Mouse (Mus musculus): ENCODE measurements around the gene Sat2.

Gene Sat2

DNA sequence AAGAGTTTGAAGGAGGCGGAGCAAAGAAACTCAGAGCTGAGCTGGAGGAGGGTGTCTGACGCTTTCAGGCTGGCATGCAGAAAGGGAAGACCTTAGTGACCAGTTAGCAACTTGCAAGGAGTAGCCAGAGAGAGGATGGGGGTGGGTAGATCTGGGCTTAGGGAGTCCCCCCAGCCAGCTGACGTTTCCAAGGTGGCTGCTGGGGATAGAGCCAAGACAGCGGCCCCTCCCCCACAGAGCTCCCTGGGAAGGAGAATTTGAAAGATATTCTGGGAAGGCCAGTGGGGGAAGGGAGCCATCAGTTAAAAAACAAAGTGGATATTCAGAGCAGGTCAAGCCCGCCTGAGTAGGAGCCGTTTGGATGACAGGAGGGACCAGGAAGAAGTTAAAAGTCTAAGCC, 21.7 kb upstream of the Sat2 start:
- WGBS, result 25% methylated on average over 6 of the region's 6 CpGs

DNA sequence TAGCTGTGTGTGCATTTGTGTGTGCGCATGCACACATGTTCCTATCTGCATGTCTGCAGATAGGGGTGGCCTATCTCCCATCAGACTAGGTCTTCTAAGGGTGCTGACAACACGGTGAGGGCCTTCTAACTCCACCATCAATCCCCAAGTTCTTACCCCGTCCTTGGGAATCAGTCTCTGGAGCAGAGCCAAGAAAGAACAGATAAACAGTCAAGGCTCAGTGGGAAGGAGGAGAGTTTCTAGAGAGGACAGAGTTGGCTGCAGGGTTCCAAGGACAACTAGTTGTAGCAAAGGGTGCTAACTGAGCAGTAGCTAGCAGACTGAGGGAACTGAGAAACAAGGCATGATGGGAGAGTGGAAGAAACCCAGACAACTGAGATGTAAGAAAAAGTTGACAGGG, 20.1 kb upstream of the Sat2 start:
- 61% methylated on average over 3 of the region's 3 CpGs for WGBS

DNA sequence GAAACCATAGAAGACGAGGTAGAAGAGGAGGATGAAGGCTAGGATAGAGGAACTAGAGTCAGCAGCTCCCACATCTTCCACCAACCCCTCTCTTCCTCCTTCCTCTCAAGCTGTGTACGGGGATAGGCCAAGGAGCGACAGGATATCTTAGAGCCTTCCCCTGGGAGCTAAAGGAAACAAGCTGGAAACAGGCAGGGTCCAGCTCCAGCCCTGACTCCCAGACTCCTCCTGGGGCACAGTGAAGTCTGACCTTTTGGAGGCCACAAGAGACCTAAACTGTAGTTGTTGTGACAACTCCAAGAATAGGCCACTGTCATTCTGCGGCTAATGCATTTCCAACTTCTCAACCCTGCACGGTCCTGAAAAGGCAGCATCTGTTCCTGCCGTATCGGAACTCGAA, 18.3 kb upstream of the Sat2 start:
- 52% methylated on average over 8 of the region's 8 CpGs for WGBS

DNA sequence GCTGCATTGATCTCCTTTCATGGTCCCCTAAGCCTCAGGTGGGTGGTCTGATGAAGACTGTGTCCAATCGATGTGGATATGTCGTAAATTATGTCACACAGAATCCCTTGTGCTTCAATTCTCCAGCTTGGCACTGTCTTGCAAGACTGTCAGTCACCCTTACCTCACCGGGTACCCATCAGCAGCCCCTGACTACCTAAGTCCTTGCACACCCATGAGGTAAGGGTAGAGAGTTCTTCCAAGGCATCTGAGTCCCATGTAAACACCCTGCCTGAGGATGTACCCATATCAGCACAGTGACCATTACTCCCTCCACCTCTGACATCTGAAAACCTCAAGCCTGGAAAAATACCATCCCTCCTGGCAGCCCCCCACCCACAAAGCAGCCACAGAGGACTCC, 17.5 kb upstream of the Sat2 start:
- 55% methylated on average over 3 of the region's 3 CpGs for WGBS

DNA sequence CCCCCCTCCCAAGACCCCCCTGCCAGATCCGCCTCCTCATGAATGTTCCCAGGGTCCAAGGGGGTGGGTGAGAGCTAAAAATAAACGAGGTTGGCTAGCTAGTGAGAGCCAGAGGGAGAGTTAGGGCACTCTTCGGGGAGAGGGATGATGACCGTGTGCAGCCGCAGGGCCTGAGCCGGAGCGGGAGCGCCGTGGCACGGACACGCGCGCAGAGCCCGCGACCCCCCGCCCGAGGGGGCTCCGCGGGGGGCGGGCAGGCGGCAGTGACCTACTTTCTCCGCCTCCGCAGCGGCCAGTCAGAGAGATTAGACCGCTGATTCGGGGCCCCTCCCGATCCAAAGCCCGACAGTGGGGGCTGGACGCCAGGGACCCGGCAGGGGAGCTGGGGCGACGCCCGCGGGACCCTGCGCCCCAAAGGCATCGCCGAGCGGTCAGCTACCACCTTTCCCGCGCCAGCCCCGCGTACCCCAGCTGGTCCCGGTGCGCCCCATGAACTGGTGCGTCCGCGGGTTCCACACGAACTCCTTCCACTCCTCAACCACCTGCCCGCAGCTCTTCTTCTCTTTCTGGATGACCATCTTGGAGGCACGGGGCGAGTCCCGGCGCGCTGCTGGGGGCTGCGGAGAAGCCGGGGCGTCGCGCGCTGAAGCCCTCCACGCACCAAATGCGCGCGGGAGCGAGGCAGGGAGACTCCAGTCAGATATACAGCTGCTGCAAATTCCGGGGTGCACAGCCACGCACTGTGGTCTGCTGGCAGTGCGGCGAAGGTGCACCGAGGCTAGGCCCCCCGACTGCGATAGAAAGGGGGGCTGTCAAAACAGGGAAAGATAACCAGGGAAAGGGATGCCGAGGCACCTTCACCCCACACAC, 16.8 kb upstream of the Sat2 start:
- WGBS, result under 1% methylated on average over 70 of the region's 73 CpGs

DNA sequence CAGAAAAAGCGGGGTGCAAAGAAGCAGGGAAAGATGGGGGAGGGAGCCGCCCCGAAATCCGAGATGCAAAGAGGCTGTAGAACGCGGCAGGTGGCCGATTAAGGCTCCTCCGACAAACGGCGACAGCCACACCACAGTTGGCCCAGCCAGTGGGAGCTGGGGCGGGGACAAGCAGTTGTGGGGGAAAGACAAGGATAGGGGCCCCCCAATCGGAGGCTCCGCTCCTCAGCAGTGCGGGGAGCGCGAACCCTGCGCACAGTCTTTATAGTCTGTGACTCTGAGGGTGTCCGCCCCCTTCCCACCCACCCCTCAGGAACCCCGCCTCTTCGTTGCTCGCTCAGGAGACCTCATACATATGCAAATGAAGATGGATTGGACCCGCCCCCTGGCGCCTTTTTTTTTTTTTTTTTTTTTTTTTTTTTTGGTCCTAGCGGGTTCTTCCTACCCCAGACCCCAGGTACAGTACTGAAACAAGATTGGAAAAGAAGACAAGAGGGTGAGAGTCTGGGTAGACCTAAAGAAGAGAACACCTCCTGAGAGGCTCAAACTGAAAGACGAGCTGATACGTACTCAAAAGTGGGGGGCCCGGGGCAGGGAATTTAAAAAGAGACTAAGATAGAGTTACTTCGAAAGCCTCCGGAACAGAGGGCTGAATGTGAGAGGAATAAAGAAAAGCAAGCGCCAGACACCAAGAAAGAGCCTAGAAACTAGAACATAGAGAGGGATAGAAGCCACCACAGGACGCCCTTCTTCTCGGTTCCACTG, 15.9 kb upstream of the Sat2 start, which contains the start of gene Atp1b2:
Gene Atp1b2, minus strand, starts transcription at position 217 of the 765 bp plus-strand sequence.
- WGBS, result 2% methylated on average over 32 of the region's 32 CpGs

DNA sequence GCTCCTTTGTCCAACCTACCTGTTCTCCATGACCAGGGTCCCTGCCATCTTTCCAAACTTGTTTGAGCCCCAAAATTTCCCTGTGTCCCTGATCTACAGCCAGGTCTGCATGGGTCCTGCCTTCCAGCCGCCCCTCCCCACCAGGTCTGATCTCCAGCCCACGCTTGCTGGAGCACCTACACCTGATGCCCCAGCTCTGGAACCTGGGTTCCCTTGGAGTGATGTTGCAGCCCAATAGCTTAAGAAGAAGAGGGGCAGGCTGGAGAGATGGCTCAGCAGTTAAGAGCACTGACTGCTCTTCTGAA, 15.4 kb upstream of the Sat2 start:
- 60% methylated on average over 2 of the region's 2 CpGs for WGBS

DNA sequence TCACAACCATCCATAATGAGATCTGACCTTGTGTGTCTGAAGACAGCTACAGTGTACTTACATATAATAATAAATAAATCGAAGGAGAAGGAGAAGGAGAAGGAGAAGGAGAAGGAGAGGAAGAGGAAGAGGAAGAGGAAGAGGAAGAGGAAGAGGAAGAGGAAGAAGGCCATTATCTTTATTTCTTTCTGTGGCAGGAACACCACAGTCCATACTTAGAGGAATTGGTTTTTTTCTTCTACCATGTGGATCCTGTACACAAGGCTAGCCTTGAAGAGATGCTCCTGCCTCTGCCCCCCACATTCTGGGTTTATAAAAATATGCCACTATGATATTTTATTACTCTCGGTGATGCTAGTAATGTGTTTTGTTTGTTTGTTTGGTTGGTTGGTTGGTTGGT, 15.0 kb upstream of the Sat2 start:
- WGBS, result 84% methylated on average over 2 of the region's 2 CpGs

DNA sequence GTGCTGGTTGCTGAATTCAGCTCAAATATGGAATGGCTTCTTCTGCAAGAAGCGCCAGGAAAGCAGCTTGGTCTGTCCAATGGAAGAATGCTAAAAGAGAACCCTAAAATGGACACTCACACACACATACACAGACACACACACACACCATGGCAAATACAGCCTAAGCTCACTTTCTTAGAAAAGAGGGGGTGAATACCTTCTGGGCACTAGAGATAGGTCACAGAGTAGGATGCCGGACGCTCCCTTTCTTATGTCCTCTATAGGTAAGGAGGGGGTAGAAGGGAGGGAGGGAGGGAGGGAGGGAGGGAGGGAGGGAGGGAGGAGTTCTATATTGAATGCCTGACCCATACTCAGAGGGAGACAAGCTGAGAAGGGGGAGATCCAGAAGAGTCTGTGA, 13.3 kb upstream of the Sat2 start:
- 95% methylated on average over 3 of the region's 3 CpGs for WGBS

DNA sequence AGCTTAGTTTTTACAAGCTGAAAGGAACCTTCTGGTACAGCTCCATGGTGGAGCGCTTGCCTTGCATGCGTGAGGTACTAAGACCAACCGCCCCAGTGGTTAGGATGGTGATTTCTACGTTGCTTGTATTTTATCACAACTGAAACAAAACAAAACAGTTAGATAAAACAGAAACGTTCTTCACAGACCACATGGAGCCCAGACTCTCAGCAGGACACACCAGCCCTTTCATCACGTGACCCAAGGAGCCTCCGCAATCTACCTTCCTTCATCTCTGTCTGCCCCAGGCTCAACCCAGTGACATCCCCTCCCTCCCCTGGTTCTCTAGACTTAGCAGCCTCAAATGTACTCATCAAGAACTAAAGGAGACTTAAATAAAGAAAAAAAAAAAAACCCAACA, 12.4 kb upstream of the Sat2 start:
- WGBS, result 76% methylated on average over 7 of the region's 7 CpGs

DNA sequence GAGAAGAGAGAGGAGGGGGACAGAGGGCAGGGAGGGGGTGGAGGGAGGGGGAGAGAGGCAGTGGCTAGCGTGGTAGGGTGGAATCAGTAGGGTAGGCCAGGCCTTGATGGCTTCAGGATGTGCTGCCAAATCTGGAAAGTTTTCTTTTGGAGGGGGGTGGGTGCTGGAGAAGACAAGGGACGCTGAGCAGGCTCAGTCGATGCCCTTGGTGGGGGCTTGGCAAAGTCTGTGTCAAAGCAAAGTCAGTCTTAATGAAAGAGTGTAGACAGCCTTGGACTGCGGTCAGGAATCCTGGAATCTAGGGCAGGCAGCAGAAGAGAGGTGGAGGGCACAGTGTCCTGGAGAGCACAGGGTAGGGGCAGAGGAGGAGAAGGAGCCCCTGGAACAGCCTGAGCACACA, 10.9 kb upstream of the Sat2 start:
- 65% methylated on average over 4 of the region's 4 CpGs for WGBS

DNA sequence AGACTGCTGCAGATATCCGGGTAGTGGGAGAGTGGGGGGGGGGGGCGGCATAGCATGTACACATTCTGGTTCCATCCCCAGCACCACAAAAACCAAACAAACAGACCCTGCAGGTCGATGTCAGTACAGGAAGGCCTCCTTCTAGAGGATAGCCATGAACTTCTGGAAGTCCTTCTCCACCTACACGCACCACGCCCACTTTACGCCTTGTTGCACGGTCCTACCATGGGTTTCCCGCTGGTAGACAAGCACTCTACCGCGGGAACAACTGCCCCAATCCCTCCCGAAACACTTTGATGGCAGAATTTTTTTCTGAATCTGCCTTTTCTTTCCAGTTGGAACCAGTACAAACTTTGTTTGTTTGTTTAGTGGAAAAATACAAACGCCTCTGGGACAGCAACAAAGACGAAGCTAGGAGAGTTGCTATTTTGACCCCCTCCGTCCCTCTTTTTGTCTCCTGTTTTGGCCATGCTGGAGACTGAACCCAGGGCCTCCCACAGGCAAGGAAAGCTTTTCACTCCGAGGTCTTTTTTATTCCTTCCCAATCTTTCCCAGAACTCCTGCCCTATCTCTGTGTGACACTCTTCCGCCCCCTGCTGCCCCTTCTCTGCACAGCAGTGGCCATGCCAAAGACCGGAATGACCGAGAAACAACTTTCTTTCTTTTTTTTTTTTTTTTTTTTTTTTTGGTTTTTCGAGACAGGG, 8.1 kb upstream of the Sat2 start:
- WGBS, result 8% methylated on average over 19 of the region's 19 CpGs

DNA sequence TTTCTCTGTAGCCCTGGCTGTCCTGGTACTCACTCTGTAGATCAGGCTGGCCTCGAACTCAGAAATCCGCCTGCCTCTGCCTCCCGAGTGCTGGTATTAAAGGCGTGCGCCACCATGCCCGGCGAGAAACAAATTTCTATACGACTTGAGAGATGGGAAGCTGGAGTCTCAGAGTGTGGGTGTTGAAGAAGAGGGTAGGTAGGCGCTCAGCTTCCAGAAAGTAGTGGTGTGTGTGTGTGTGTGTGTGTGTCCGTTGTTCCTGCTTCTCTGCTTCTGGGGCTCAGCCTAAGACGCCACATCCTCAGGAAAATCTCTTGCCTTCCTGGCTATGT, 7.6 kb upstream of the Sat2 start:
- 42% methylated on average over 11 of the region's 11 CpGs for whole genome bisulfite sequencing

DNA sequence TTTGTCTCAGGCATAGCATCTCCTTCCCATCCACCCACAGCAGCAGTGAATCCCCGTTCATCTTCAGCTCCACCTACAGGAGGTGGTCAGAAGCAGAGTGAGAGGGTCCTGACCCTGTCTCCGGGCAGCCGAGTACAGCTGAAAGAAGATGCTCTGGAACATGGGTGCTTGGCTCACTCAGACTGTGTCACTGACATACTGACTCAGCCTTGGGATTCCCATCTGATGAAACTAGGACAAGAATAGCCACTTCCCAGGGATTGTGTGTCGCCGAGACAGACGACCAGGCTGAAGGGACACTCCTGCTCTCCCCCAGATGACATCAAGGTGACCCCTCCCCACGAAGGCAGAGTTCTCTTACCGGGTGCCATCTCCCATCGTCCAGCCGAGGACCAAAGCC, 5.0 kb upstream of the Sat2 start:
- 50% methylated on average over 10 of the region's 10 CpGs for WGBS

DNA sequence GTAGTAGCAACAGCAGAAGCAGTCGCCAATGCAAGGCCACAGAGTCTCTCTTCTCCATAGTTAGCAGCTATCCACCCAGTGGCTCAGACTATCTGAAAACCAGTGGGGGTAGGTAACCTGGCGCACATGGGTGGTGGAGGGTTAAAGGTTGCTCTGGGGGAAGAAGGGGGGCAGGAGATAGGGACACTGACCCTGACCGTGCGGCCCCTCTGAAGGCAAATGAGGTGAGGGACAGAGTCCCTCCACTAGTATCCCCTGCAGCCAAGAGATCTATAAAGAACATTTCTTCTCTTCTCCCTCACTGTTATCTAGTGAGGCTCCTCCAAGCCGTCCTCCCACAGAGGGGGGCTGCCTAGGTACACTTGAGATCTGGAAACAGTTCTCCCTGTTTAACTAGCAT, 4.0 kb upstream of the Sat2 start, which contains the start of gene Shbg:
Gene Shbg, minus strand, starts transcription at position 101 of the 400 bp plus-strand sequence.
- 82% methylated on average over 5 of the region's 5 CpGs for WGBS

DNA sequence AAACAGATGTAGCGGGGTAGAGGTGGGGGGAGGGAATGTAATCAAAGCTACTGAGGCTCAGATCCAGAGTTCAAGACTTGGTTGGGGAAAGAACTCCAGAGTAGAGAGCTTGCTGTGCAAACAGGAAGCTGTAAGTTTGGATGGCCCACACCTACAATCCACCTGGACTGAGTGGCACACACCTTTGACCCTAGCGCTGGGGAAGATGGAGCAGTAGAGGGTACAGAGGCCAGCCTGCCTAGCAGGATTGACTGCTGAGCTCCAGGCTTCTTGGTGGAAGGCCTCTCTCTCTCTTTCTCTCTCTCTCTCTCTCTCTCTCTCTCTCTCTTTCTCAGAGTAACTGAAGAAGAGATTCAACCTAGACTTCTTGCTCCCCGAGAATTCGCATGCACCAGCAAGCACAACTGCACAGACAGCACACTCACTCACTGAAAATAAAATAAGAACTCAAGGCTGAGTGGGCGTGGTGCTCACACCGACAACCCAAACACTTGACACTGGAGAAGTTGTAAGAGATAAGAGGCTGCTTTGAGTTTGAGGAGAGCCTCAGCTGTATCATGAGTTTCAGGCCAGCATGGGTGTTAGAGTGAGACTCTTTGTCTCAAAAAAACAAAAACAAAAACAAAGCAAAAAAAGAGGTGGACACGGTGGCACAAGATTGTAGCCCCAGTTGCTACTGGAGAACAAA, 1.3 kb upstream of the Sat2 start:
- 60% methylated on average over 7 of the region's 7 CpGs for WGBS

DNA sequence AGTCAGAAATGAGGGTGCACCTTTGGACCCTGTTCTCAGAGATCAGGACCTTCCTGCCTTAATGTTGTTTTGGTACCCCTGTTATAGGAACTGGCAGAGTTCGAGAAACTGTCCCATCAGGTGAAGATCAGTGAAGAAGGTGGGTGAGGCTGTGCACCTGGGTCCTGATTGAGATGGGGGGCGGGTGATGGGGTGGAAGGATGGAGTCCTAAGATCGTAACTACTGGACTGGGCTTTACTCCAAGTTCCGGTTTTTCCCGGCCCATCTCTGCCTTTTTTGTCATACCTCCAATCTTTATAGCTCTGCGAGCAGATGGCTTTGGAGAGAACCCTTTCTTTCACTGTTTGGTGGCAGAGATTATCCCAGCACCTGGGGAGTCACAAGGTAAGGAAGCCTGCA, 582 bp downstream of the Sat2 start:
- 15% methylated on average over 6 of the region's 6 CpGs for WGBS

DNA sequence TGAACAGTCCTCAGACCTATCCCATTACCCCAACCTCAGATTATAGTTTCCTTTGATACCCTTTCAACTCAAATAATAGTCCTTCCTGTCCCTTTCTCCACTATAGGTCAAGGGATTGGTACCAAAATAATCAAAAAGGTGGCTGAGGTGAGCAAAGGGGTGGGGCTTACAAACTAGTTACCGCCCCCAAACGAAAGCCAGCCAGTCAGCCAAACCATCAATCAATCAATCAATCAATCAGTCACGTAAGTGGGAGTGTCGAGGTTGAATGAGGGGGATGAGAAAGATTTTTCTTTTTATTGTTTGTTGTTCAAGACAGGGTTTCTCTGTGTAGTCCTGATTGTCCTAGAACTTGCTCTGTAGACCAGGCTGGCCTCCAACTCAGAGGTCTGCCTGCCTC, 1.2 kb downstream of the Sat2 start:
- 81% methylated on average over 4 of the region's 4 CpGs for WGBS

DNA sequence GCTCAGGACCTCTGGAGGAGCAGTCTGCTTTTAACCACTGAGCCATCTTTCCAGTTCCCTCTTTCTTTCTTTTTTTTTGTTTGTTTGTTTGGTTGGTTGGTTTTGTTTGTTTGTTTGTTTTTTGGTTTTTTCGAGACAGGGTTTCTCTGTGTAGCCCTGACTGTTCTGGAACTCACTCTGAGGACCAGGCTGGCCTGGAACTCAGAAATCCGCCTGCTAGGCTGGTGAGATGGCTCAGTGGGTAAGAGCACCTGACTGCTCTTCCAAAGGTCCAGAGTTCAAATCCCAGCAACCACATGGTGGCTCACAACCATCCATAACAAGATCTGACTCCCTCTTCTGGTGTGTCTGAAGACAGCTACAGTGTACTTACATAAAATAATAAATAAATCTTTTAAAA, 2.5 kb downstream of the Sat2 start:
- WGBS, result 88% methylated on average over 2 of the region's 2 CpGs

DNA sequence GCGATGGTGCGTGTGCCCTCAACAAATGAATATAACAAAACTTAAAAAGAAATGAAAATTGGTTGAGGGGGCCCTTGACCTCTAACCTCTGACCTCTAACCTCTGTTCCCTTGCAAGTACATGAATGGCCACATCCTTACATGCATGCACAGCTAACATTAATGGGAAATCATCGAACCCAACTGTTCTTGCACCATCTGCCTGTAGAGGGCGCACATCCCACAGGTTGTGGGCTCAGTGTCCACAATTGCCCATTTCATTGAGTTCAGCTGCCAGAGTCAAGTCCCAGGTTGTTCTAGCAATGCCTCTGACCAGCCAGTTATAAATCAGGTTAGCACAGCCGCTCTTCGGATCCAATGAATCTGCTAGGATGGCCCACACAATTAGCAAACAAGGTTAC, 6.5 kb downstream of the Sat2 start:
- WGBS, result 39% methylated on average over 6 of the region's 6 CpGs

DNA sequence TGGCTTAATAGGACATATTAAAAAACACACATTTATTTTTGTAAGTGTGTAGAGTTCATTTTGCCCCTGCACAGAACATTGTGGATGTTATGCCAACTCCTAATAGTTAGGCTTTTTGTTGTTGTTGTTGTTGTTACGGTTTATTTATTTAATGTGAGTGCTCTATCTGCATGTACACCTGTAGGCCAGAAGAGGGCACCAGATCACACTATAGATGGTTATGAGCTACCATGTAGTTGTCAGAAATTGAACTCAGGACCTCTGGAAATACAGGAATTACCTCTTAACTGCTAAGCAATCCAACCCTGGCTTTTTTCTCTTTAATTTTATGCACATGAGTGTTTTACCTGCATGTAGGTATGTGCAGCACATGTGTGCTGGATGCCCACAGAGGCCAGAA, 8.0 kb downstream of the Sat2 start:
- 49% methylated on average over 1 of the region's 1 CpGs for WGBS

Measured in cerebral cortex, adult 2 months (tissue).